Mouse (Mus musculus) testis, adult 2 months (tissue): ENCODE results near the gene Vamp8.

ENCODE experiments used
- CTCF ChIP-seq: fragments of 200-500 bp; IDR thresholded peaks from 2 replicates; pipeline ENCODE4 v1.5.1; 2012; ENCODE audit warnings: low read depth, mild to moderate bottlenecking, inconsistent platforms, low read length, moderate library complexity; ENCODE audit not compliant: control insufficient read depth, insufficient read depth, insufficient replicate concordance
- POLR2A ChIP-seq: fragments of 200-500 bp; IDR thresholded peaks from 2 replicates; pipeline ENCODE4 v1.6.1; 2012; ENCODE audit warnings: low read depth, mild to moderate bottlenecking, inconsistent platforms, low read length, moderate library complexity; ENCODE audit not compliant: control insufficient read depth

DNA sequence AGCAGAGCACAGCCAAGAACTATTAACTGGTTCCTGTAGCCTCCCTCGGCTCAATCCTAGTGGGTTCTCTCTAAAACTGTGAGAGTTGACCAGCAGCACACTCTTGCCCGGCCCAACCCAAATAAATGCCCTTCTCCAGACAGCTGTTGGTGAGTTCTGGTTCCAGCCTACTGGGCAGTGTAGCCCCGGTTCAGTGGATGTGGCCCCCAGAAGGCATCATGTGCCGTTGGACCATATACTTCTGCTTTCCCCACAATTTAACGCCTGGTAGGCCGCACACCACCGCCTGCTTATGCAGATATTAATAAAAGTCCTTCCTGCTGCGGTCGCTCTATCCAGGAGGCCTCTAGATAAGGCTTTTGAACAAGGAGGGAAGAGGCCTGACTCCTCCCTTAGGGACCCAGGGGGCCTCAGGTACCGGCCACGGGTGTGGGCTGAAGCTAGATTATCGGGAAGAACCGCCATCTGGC, 997 bp downstream of the Vamp8 start:
- TF ChIP-seq CTCF (no peak), POLR2A (no peak)
